Mouse (Mus musculus) adrenal gland, adult (tissue): ENCODE data around the gene Psd.
A peak's percentile ranks its signal among the peaks of the same experiment; 100 is the strongest.

Experiments used
- DNase-seq, 2 experiments: peaks; one replicate each; pipeline ENCODE4 v3.0.0; 2022 to 2023; ENCODE audit warnings: low spot score in 1 of 2; ENCODE audit not compliant: inconsistent age in 2 of 2

Psd gene

GRCm38 (mm10) chr19:46308706-46309435 is 18.1 kb downstream of the Psd start:
- peak; percentile 82 to 91 for DNase-seq

- peak in 1 of 2 experiments; percentile 11 for DNase-seq
Measured at GRCm38 (mm10) chr19:46308303-46308702, 18.7 kb downstream of the Psd start.

DNA sequence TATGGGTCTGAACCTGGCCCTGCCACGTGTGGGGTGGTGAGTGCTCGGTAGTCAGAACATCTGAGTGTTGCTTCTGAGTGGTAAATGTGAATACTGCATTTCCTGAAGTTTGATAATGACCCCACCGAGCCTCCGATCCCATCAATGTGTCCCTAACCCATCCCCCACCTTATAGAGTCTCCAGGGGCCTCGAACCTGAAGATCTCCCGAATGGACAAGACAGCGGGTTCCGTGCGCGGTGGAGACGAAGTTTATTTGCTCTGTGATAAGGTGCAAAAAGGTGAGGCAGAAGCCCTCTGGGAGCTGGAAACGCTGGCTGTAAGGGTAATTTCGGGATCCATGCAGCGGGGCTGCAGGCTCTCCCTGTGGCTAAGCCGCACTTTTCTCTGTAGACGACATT is 19.2 kb downstream of the Psd start:
- DNase-seq: peak; percentile 9 to 34

GRCm38 (mm10) chr19:46306751-46307289 is 20.1 kb downstream of the Psd start:
- DNase-seq: peak; percentile 23 to 28

DNA sequence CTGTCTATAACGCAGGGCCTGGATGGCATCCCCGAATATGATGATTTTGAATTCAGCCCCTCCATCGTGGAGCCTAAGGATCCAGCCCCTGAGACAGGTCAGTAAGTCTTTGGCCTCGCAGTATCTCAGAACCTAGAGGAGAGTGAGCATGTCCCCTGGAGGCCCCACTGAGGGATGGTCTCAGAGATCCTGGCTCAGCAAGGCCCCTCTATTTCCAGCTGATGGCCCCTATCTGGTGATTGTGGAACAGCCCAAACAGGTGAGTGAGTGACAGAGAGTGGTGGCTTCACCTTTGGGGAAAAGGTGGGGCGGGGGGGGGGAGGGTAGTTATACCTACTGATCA is 20.7 kb downstream of the Psd start:
- DNase-seq: peak in 1 of 2 experiments; percentile 18

DNA sequence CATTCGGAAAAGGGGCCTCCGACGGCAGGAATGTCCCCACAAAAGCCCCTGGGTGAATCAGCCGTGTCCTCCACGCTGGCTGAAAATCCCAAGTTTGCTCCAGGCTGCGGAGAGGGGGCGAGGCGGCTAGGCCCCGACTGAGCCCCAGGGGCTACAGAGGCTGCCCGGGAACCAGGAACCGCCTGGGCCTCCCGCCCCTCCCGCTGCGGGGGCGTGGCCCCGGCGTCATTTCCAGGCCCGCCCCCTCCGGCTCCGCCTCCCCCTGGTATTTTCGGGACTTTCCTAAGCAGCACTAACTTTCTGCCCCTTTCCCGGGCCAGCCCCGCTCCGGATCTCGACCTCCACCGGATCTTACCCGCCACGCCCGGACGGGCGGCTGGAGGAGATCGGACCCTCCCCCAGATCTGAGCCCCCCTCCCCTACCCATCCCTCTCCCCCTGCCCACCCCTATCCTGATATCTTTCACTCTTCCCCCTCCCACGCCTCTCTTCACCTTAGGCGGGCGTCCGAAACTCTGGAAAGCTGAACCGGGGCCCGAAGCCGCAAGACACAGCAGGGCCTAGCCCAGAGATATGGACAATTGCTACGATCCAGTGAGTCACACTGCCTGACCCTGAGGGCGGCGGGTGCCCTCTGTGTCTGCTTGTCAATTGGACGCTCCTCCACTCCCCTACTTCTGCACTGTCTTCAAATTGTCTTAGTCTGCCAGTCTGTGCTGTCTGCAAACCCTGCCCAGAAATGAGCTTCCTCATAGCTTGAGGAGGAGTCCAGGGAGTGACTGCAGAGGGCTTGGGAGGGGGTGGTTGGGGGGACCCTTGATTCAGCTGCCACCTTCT is 21.3 kb downstream of the Psd start:
- peak; percentile 92 to 97 for DNase-seq

GRCm38 (mm10) chr19:46304908-46305333 is 22.0 kb downstream of the Psd start:
- DNase-seq: no peak

DNA sequence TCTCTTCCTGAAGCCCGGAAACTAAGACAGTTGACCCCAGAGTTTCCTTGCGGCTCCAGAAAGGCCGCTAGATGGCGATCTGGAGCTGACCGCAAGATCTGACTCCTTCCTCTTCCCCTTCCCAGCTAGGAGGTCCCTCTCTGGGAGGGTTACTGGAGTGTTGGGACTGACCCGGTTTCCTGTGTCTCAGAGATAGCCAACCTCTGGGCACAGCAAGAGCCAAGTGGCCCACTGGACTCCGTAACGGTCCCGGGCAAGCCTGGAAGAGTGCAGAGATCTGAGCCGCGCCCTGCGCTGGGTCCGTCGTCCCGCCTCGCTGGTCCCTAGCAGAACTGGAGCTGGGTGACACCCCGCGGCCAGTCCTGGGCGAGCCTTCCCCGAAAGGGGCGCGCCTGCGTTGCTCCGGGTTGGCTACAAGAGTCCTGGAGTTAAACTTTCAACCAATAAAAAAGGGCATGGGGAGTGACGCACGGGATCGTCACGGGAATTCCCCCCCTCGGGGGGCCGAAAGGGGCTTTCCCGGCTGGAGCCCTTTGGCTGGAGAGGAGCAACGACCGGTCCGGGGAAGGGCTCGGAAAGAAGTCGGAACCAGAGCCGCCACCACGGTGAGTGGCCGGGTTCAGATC is 22.6 kb downstream of the Psd start, which contains the start of gene Nfkb2:
Gene Nfkb2 (plus strand): TSS at position 105 of the 626 bp plus-strand sequence.
- DNase-seq: peak; percentile 97 to 99

DNA sequence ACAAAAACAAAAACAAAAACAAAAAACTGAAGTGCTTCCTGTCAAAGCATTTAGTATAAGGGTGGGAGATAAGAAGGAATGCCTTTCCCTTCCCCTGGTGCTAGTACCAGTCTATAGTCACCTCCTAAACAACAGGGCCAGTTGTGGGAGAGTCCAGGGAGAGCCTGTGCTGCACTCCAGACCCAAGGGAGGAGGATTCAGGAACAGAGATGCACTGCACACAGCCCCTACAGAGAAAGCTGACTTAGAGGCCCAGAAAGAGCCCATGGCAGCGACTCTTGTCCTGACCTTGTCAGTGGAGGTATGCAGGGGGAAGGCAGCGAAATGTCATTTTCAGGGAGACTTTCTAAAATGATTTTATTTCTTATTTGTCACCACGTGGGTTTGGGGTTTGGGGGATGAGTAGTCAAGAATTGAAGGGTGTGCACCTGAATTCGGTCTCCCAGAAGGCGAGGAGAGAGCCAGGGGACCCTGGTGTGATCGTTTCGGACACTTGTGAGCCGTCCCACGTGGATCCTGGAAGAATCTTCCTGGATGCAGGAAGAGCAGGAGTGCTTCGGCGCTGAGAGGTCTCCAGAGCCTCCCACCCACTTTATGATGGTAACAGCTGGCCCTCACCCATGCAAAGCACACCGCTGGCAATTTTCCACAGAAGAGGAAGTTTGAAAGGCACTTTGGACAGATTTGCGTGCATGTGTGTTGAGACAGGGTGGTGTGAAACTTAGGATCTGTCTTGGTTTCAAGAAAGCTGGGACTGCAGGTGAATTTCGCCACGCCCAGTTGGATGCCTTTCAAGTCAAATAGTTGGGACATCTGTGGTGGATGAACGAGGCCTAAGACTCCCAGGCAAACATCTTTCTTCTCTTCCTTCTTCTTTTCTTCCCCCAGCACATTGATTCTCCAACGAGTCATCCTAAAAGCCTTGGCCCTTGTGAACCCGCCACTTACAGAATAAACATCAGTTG is 23.4 kb downstream of the Psd start:
- peak; percentile 22 to 25 for DNase-seq

DNA sequence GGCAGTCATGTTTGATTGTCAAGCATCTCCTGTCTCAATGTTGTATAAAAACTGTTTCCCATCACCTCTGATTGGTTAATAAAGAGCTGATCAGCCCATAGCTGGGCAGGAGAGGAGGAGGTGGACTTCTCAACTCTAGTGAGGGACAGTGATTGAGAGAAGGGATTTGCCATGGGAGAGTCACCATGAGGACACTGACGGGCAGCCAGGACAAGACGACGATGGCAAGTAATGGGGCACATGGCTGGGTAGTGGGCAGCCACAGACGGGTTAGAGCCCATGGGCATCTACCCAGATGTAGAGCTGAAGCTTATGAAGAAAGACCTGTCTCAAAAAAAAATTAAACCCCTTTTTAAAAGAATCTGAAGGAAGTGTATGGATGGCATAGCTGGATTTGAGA is 24.4 kb downstream of the Psd start:
- DNase-seq: peak in 1 of 2 experiments; percentile 3

DNA sequence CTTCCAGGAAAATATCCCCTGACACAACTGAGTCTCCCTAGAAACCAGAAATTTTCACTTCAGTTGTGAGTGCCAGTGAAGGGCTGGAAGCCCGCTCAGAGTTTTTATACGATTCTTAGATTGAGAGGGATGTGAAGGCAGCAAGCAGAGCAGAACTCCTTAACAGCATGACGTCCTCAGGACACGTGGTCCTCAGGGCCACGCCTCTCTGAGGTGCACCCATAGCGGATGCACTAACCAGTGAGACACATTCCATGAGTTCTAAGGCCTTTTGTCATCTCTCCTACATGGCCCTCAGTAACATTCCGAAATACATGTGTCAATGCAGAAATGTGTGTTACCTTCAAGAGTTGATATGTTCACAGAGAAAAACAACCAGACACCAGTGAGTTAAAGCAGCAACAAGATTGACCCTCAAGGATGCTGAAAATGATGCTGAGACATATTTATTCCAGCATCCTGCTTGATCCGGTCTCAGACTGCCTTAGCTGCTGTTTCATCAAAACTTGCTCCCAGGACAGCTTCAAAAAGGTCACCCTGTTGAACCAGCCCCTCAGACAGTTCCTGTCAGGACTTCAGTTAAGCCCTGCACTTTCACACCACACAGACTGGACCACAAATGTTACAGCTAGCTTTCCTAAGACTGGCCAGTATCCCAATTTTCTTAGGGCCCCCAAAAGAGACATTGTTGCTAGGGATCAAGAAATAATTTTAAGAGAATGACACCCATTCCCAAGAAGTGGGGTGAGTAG is 26.5 kb downstream of the Psd start:
- peak in 1 of 2 experiments; percentile 2 for DNase-seq

DNA sequence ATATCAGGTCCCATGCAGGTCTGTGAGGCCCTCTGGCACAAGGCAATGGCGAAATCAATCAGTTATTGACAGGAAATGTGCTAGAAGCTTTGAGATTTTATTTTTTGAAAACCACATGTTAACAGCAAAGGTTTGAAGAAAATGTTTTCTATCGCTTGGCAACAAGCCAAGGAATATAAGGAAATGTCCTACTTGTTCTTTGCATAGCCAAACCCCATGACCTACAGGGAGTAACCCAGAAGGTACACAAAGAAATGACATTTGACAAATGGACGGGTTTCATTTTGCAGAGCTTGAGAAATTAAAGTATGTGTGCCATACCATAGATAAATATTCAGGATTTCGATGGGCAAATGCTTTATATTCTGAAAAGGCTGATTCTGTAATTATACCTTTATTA is 30.0 kb downstream of the Psd start:
- no peak for DNase-seq

- DNase-seq: peak; percentile 18 to 60
Measured at GRCm38 (mm10) chr19:46290535-46291105, 36.3 kb downstream of the Psd start.

- no peak for DNase-seq
Measured at GRCm38 (mm10) chr19:46287566-46287965, 39.4 kb downstream of the Psd start.

GRCm38 (mm10) chr19:46286926-46287325 is 40.0 kb downstream of the Psd start:
- DNase-seq: no peak

GRCm38 (mm10) chr19:46286047-46286446 is 40.9 kb downstream of the Psd start:
- no peak for DNase-seq

- no peak for DNase-seq
Measured at GRCm38 (mm10) chr19:46285631-46286030, 41.3 kb downstream of the Psd start.

DNA sequence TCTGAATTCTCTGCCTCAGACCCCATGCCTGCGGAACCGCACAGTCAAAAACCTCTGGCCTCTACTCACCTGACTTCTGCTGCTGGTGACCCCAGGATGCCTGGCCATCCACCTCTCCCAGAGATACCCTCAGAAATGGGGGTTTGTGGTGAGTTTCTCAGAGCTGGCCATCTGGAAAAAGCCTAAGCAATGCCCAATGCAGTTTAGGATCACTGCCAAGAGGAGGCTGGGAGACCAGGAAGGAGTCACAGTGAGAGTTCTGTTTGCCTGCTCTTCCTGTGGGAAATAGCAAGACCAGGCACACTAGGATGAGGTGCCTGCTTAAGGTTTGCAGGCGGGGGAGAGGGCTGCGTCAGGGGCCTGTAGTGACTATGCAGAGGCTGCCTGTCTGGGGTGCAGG is 42.3 kb downstream of the Psd start:
- no peak for DNase-seq
